Mouse (Mus musculus) cerebellum, adult 2 months (tissue): ENCODE data around the gene Ppih. TPM values are rescaled to one million over a fixed set of nuclear protein-coding genes. Genes with fewer than 3 reads are reported as not detected.

Experiments
- DNase-seq, 2 experiments: peaks; one replicate each; pipeline ENCODE4 v3.0.0; 2021
- H3K27ac ChIP-seq: fragments of 200-500 bp; 2 replicates; pipeline ENCODE4 v1.5.1; 2012; ENCODE audit warnings: low read length, control low read depth, inconsistent platforms; ENCODE audit not compliant: insufficient read depth
- H3K27me3 ChIP-seq: fragments of 200-500 bp; 2 replicates; pipeline ENCODE4 v1.6.1; 2012; ENCODE audit warnings: inconsistent platforms, mild to moderate bottlenecking, low read length, moderate library complexity; ENCODE audit not compliant: control insufficient read depth, insufficient read depth
- H3K4me1 ChIP-seq: fragments of 200-500 bp; 2 replicates; pipeline ENCODE4 v1.6.1; 2011; ENCODE audit warnings: low read length; ENCODE audit not compliant: control insufficient read depth, insufficient read depth
- H3K4me3 ChIP-seq: fragments of 200-500 bp; replicated peaks from 2 replicates; pipeline ENCODE3; 2011; ENCODE audit warnings: mild to moderate bottlenecking, low read depth, low read length, control low read depth; ENCODE audit not compliant: insufficient read depth
- CTCF ChIP-seq: fragments of 200-500 bp; IDR thresholded peaks from 2 replicates; pipeline ENCODE4 v1.5.1; 2011; ENCODE audit warnings: low read depth, mild to moderate bottlenecking, control low read depth, low read length, moderate library complexity, borderline replicate concordance; ENCODE audit not compliant: insufficient read depth
- POLR2A ChIP-seq: fragments of 200-500 bp; IDR thresholded peaks from 2 replicates; pipeline ENCODE4 v1.6.1; 2011; ENCODE audit warnings: low read length, control low read depth, borderline replicate concordance; ENCODE audit not compliant: insufficient read depth
- WGBS: fragments of 180-500 bp; shearing (Covaris S2); methylation state at CpG from one replicate; pipeline ENCODE4 v1.1.7; 2018; 5-methylcytosine and 5-hydroxymethylcytosine counted together
- polyA plus RNA-seq: library from polyadenylated mRNA; depleted of rRNA; stranded (reverse); fragments of >200 nt; gene quantifications from 2 replicates; pipeline ENCODE4 v1.2.3, GENCODE M21; 2012; rRNA removed

The Ppih gene
- 26.3 and 26.5 TPM in 2 replicates for polyA plus RNA-seq

- no peaks in the 10 kb centered on the region for H3K27me3 ChIP-seq
- H3K27ac ChIP-seq: peak within 1 kb of the TSS; percentile 71; the same call in 1 of the 2 replicates
- no peaks in the 10 kb centered on the region; the same call in 1 of the 2 replicates for H3K4me1 ChIP-seq
- WGBS: under 1% methylated on average over 44 of the region's 44 CpGs
- H3K4me3 ChIP-seq: peak within 1 kb of the TSS; percentile 92
- peak; percentile 95 for TF ChIP-seq POLR2A
- no peak for TF ChIP-seq CTCF
- peak; percentile 95 to 97 for DNase-seq
Measured at GRCm38 (mm10) chr4:119320131-119320830, at the start of gene Ppih. Gene Ppih, minus strand, starts transcription at chr4:119320546.

GRCm38 (mm10) chr4:119369460-119369859 is 49.1 kb upstream of the Ppih start:
- Histone ChIP-seq H3K27ac (no peak overlapping the region), H3K4me1 (no peaks in the 10 kb centered on the region), H3K27me3 (no peaks in the 10 kb centered on the region), H3K4me3 (no peak overlapping the region)
- DNase-seq: no peak
- 93% methylated on average over 6 of the region's 6 CpGs for WGBS
- no peak for TF ChIP-seq CTCF
- TF ChIP-seq POLR2A: no peak

GRCm38 (mm10) chr4:119366758-119367526 is 46.6 kb upstream of the Ppih start:
- Histone ChIP-seq H3K27ac (no peak overlapping the region), H3K4me1 (no peaks in the 10 kb centered on the region), H3K4me3 (no peak overlapping the region), H3K27me3 (no peaks in the 10 kb centered on the region)
- DNase-seq: no peak
- TF ChIP-seq POLR2A: no peak
- TF ChIP-seq CTCF: no peak
- WGBS: 63% methylated on average over 4 of the region's 4 CpGs

GRCm38 (mm10) chr4:119362231-119362630 is 41.9 kb upstream of the Ppih start:
- no peak for TF ChIP-seq CTCF
- TF ChIP-seq POLR2A: no peak
- H3K27ac ChIP-seq: no peak overlapping the region
- H3K4me3 ChIP-seq: no peak overlapping the region
- H3K27me3 ChIP-seq: no peaks in the 10 kb centered on the region
- 87% methylated on average over 3 of the region's 3 CpGs for WGBS
- no peaks in the 10 kb centered on the region for H3K4me1 ChIP-seq
- no peak for DNase-seq

- peak in 1 of 2 experiments; percentile 12 for DNase-seq
- 27% methylated on average over 30 of the region's 30 CpGs for WGBS
- TF ChIP-seq CTCF: no peak
- TF ChIP-seq POLR2A: no peak
- no peak overlapping the region for H3K27ac ChIP-seq
- no peaks in the 10 kb centered on the region for H3K4me1 ChIP-seq
- peak overlapping the region; percentile 8 for H3K4me3 ChIP-seq
- H3K27me3 ChIP-seq: no peaks in the 10 kb centered on the region
Measured at GRCm38 (mm10) chr4:119359196-119359971, 39.0 kb upstream of the Ppih start.

GRCm38 (mm10) chr4:119345508-119345907 is 25.2 kb upstream of the Ppih start:
- Histone ChIP-seq H3K4me1 (no peaks in the 10 kb centered on the region), H3K4me3 (no peak overlapping the region), H3K27me3 (no peaks in the 10 kb centered on the region), H3K27ac (no peak overlapping the region)
- no peak for TF ChIP-seq CTCF
- TF ChIP-seq POLR2A: no peak
- no peak for DNase-seq
- 93% methylated on average over 6 of the region's 6 CpGs for WGBS

- Histone ChIP-seq H3K4me3 (no peak overlapping the region), H3K27me3 (no peaks in the 10 kb centered on the region), H3K27ac (no peak overlapping the region), H3K4me1 (no peaks in the 10 kb centered on the region)
- 3% methylated on average over 10 of the region's 10 CpGs for whole genome bisulfite sequencing
- peak; percentile 37 to 49 for DNase-seq
- TF ChIP-seq CTCF (peak; percentile 58), POLR2A (no peak)
Measured at GRCm38 (mm10) chr4:119338861-119339361, 18.6 kb upstream of the Ppih start.
